Mouse (Mus musculus) intestine, embryonic 15.5 days (tissue): ENCODE measurements at regions not wholly inside any gene's neighbourhood (a gene's known extent, or its start where the extent isn't known, plus 50 kb on each side); places are given as distances from the start of the nearest gene placed in this dataset.

Experiments
- ATAC-seq: fragments of 200-750 bp; cut with Nextera tagmentation; 2 replicates; pipeline ENCODE4 v1.8.0; 2017; ENCODE audit warnings: moderate TSS enrichment, moderate library complexity
- H3K27ac ChIP-seq: fragments of 300-500 bp; sonication (generic); 2 replicates; pipeline ENCODE4 v1.5.1; 2015; ENCODE audit warnings: mild to moderate bottlenecking, inconsistent platforms
- H3K27me3 ChIP-seq: fragments of 300-500 bp; sonication (generic); replicated peaks from 2 replicates; pipeline ENCODE4 v1.6.1; 2015; ENCODE audit warnings: inconsistent platforms
- H3K36me3 ChIP-seq: fragments of 300-500 bp; sonication (generic); 2 replicates; pipeline ENCODE4 v1.6.1; 2015; ENCODE audit warnings: inconsistent platforms
- H3K4me1 ChIP-seq: fragments of 300-500 bp; sonication (generic); replicated peaks from 2 replicates; pipeline ENCODE4 v1.6.1; 2015; ENCODE audit warnings: inconsistent platforms
- H3K4me2 ChIP-seq: fragments of 300-500 bp; sonication (generic); replicated peaks from 2 replicates; pipeline ENCODE4 v1.6.1; 2015; ENCODE audit warnings: mild to moderate bottlenecking, inconsistent platforms
- H3K4me3 ChIP-seq: fragments of 300-500 bp; sonication (generic); replicated peaks from 2 replicates; pipeline ENCODE4 v1.5.1; 2015; ENCODE audit warnings: inconsistent platforms
- H3K9ac ChIP-seq: fragments of 300-500 bp; sonication (generic); 2 replicates; pipeline ENCODE4 v1.6.1; 2015; ENCODE audit warnings: inconsistent platforms
- H3K9me3 ChIP-seq: fragments of 300-500 bp; sonication (generic); 2 replicates; pipeline ENCODE4 v1.6.1; 2016; ENCODE audit warnings: inconsistent platforms
- WGBS: fragments of 180-500 bp; shearing (Covaris S2); methylation state at CpG from one replicate; pipeline ENCODE4 v1.1.7; 2015; 5-methylcytosine and 5-hydroxymethylcytosine counted together

DNA sequence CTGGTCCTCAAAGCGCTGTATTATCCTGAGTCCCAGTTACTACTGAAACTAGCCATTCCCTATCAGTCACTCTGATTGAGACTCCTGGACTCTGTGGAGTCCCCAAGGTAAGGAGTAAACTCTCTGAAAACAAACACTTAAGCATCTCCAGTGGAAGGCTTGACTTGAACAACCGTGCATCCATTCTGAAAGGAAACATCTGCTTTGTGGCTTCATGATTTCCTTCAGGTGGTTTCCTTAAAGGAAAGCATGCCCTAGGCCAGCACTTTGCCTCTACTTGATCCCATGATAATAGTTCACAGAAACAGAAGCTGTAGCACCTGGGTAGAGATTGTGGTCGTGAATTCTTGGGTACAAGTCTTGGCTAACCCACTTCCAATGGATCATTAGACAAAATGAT, 235.0 kb upstream of the Adra1b start:
- Histone ChIP-seq H3K9ac (no peak overlapping the region), H3K4me1 (no peaks in the 10 kb centered on the region), H3K4me3 (no peak overlapping the region), H3K27ac (no peak overlapping the region), H3K9me3 (no peaks in the 10 kb centered on the region), H3K4me2 (no peak overlapping the region), H3K36me3 (no peaks in the 10 kb centered on the region), H3K27me3 (no peaks in the 10 kb centered on the region)
- WGBS = 78% methylated on average over 3 of the region's 3 CpGs
- no peak for ATAC-seq

DNA sequence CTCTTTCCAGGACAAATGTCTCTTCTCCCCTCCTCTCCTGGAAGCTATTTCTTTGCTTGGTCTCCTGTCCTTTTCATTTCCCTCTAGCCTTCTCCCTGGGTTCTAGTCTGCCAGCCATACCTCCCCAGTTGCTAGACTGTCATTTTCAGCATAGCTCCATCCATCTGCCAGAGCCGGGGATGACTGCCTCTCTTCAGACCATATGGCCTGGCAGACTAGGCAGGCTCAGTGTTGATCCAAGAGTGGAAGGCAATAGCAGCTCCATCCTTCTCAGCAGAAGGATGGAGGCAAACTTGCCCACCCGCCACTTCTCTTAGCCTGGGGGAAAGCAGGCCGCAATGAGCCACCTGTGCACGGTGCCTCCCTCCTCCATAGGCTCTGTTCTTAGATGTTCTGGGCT, 242.0 kb upstream of the Adra1b start:
- WGBS = 93% methylated on average over 4 of the region's 4 CpGs
- Histone ChIP-seq H3K27ac (no peak overlapping the region), H3K9ac (no peak overlapping the region), H3K4me1 (no peaks in the 10 kb centered on the region), H3K4me2 (no peak overlapping the region), H3K36me3 (no peaks in the 10 kb centered on the region), H3K9me3 (no peaks in the 10 kb centered on the region), H3K4me3 (no peak overlapping the region), H3K27me3 (no peaks in the 10 kb centered on the region)
- ATAC-seq = no peak

DNA sequence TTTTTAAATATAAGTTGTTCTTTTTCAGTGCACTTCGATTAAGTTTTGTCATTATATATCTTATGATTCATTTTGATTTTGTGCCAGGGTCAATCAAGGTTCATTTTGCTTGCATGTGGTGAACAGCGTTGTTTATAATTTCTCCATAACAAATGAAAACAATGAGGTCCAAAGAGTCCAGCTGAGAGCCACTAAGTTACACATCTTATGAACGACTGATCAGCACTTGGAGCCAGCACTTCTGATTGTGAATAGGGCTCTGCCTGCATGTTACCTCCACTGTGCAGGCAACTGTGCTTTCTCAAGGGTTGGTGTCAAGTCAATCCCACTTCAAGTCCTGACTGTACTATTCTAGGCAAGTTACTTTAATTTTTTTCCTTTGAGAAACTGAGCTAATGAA, 243.5 kb upstream of the Adra1b start:
- Histone ChIP-seq H3K4me2 (no peak overlapping the region), H3K4me1 (no peaks in the 10 kb centered on the region), H3K36me3 (no peaks in the 10 kb centered on the region), H3K9me3 (no peaks in the 10 kb centered on the region), H3K27ac (no peak overlapping the region), H3K27me3 (no peaks in the 10 kb centered on the region), H3K4me3 (no peak overlapping the region), H3K9ac (no peak overlapping the region)
- 63% methylated on average over 3 of the region's 3 CpGs for WGBS
- no peak for ATAC-seq

DNA sequence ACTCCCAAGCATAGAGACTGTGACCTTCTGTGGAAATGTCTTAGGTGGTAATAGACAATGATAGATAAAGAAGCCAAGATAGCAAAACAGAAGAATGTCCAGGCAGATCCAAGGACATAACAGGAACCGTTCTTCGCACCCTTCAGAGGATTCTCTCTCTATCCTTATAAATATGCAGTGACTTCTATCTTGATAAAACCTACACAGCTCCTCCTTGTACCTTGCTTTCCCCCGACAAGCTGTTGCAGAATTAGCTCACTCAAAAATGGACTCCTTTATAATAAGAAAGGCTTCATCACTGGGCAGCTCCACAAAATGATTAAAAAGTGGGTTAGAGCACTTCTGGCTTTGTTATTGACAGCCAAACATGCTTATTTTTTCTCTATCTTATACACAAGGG, 245.4 kb upstream of the Adra1b start:
- ATAC-seq = no peak
- H3K36me3 ChIP-seq = no peaks in the 10 kb centered on the region
- no peaks in the 10 kb centered on the region for H3K9me3 ChIP-seq
- H3K4me1 ChIP-seq = no peaks in the 10 kb centered on the region
- no peak overlapping the region for H3K9ac ChIP-seq
- H3K4me2 ChIP-seq = no peak overlapping the region
- H3K27ac ChIP-seq = no peak overlapping the region
- no peak overlapping the region for H3K4me3 ChIP-seq
- H3K27me3 ChIP-seq = no peaks in the 10 kb centered on the region
- 88% methylated on average over 3 of the region's 3 CpGs for WGBS

DNA sequence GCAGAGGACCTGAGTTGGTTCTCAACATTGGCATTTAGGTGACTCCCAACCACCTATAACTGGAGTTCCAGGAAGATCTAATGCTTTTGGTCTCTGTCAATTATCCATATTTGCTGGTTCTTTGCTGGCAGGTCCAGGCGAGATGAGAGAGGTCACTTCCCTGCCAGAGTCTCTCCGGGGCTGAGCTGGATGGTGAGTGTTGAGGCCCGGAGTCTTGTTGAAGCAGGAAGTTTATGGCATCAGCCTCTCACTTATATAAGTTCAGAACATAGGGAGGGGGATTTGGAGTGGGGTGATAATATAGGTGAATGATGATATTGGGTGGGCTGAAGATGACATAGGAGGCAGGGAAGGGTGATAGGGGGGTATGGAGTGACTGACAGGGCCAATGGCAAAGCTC, 246.3 kb upstream of the Il12b start:
- H3K36me3 ChIP-seq = no peaks in the 10 kb centered on the region
- H3K9me3 ChIP-seq = no peaks in the 10 kb centered on the region
- H3K27ac ChIP-seq = no peak overlapping the region
- no peaks in the 10 kb centered on the region for H3K27me3 ChIP-seq
- H3K4me2 ChIP-seq = no peak overlapping the region
- no peak for ATAC-seq
- H3K9ac ChIP-seq = no peak overlapping the region
- WGBS = 86% methylated on average over 3 of the region's 3 CpGs
- H3K4me1 ChIP-seq = no peaks in the 10 kb centered on the region
- no peak overlapping the region for H3K4me3 ChIP-seq

DNA sequence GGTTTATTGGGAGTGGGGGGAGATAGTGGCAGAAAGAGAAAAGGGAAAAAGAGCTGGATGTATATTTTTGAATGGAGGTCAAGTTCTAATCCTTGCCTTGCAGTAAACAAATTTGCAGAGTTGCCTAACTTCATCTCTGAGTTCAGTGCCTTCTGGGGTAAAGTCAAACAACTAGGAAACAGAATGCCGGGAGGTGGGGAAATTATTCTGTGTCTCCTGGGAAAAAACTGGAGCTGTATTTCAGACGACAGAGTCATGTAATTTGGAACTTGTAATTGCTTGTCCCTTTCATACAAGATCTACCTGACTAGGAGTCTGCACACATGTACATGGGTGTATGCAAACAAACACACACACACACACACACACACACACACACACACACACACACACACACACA, 244.3 kb upstream of the Il12b start:
- no peaks in the 10 kb centered on the region for H3K36me3 ChIP-seq
- no peaks in the 10 kb centered on the region for H3K4me1 ChIP-seq
- H3K27ac ChIP-seq = no peak overlapping the region
- no peak overlapping the region for H3K4me2 ChIP-seq
- H3K27me3 ChIP-seq = no peaks in the 10 kb centered on the region
- no peak overlapping the region for H3K9ac ChIP-seq
- H3K4me3 ChIP-seq = no peak overlapping the region
- 42% methylated on average over 2 of the region's 2 CpGs for WGBS
- no peak for ATAC-seq
- no peaks in the 10 kb centered on the region for H3K9me3 ChIP-seq

DNA sequence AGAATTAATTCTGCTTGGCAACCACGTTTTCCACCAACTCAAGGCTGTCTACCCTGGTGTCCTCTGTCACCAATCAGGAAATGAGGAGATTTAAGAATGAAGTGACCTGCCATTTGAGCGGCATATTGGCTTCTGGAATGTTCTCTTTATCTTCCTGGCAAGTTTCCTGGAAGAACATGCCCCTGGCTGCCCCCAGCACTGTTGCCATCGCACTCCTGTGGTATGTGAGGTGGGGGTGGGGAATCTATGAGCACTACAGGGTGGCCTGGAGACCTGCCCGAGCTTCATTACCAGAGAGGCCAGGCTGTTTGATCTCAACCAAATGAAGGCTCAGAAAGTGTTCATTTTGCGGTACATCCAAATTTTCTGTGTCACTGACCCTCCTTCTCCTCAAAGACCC, 243.8 kb upstream of the Il12b start:
- Histone ChIP-seq H3K4me2 (no peak overlapping the region), H3K4me3 (no peak overlapping the region), H3K9ac (no peak overlapping the region), H3K27ac (no peak overlapping the region), H3K36me3 (no peaks in the 10 kb centered on the region), H3K9me3 (no peaks in the 10 kb centered on the region), H3K4me1 (no peaks in the 10 kb centered on the region), H3K27me3 (no peaks in the 10 kb centered on the region)
- 33% methylated on average over 5 of the region's 5 CpGs for WGBS
- ATAC-seq = no peak

DNA sequence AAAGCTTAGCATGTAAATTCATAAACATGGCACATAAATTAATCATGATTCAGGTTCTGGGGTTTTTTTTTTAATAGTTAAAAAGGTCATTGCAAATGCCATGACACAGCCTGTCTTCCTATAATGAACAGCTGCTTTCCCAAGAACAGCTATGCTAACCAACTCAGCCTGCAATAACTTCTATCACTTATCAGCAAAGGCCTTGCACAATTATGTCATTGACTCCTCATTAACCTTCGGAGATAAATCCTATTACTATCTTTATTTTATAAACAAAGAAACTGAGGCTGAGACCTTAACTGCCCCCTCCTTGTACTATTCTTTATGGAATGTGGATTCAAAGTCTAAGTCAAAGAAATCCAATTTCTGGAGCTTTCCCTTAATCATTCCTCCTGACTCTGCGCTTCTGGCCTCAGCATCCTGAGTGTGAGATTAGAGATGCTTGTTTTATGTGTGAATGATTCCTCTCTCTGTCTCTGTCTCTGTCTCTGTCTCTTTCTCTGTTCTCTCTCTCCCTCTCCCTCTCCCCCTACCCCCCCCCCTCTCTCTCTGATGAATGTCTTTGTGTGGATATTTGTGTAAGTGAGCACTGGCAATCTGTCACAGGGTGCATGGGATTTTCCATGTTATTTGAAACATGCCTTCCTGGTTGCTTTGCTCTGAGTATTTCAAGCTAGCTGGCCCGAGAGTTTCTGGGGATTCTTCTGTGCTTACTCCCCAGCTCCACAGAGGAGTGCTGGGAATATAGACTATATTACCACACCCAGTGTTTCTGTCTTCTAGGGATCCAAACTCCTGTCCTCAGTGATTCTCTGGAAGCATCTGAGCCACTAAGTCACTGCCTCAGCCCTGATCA, 243.1 kb upstream of the Il12b start:
- WGBS = 43% methylated on average over 3 of the region's 3 CpGs
- Histone ChIP-seq H3K36me3 (no peaks in the 10 kb centered on the region), H3K4me1 (no peaks in the 10 kb centered on the region), H3K27ac (no peak overlapping the region), H3K9me3 (no peaks in the 10 kb centered on the region), H3K4me2 (no peak overlapping the region), H3K4me3 (no peak overlapping the region), H3K27me3 (no peaks in the 10 kb centered on the region), H3K9ac (no peak overlapping the region)
- no peak for ATAC-seq

DNA sequence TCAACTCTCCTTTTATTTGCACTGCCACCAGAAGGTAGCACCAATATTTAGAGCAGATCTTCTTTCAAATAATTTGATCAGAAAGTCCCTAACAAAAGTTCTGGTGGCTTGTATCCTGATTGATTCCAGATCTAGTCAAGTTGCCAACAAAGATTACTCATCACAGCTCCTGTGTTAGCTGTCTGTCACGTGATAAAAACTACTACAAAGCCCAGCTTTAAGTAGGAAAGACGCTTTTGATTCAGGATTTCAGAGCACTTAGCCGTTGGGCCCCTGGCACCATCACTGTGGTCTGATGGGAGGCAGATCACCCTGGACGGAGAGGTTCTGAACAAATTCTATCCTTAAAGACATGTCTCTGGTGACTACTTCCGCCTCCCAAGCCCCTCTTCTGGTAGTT, 241.6 kb upstream of the Il12b start:
- Histone ChIP-seq H3K27ac (no peak overlapping the region), H3K27me3 (no peaks in the 10 kb centered on the region), H3K36me3 (no peaks in the 10 kb centered on the region), H3K4me1 (no peaks in the 10 kb centered on the region), H3K4me3 (no peak overlapping the region), H3K9ac (no peak overlapping the region), H3K9me3 (no peaks in the 10 kb centered on the region), H3K4me2 (no peak overlapping the region)
- no peak for ATAC-seq
- 60% methylated on average over 5 of the region's 5 CpGs for WGBS

DNA sequence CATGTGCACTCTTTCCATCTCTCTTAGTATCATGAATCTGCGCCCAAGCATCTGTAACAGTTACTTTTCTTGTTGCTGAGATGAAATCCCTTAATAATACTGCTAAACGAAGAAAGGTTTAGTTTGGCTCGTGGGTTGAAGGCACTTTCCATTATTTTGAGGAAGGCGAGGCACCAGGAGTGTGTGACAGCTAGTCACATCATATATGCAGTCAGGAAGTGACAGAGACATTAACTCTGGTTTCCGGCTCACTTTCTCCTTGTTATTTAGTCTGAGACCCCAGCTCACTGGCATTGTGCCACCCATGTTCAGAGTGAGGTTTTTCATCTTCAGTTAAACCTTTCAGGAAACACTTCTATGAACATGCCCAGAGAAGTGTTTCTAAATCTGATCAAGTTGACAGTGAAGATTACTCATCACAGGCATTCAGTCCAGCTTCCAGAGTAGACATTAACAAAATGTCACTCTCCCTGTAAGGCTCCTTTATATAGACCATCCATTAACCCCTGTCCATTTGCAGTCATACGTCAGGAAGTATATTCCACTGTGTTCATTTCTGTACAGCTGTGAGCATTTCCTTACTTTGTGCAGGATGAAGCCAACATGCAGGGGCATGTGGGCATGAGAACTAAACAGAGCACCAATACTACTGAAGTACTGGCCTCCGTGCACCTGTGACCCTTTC, 238.0 kb upstream of the Il12b start:
- ATAC-seq = no peak
- Histone ChIP-seq H3K27ac (no peak overlapping the region), H3K9ac (no peak overlapping the region), H3K4me3 (no peak overlapping the region), H3K36me3 (no peaks in the 10 kb centered on the region), H3K4me1 (no peaks in the 10 kb centered on the region), H3K27me3 (no peaks in the 10 kb centered on the region), H3K4me2 (no peak overlapping the region), H3K9me3 (no peaks in the 10 kb centered on the region)
- WGBS = 74% methylated on average over 7 of the region's 7 CpGs

DNA sequence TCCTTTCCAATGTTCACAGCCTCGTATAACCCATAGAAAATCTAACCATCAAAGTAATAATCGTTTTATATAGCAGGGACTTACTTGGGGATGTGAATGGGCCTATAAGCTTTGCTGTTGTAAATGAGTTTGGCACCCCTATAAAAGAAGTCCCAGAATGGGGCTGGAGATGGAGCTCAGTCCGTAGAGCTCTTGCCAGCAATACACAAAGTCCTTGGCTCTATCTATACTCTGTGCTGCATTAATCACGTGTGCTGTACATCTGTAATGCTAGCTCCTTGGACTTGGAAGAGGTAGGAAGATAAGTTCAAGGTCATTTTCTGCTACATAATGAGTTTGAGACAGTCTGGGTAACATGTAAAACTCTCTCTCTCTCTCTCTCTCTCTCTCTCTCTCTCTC, 236.8 kb upstream of the Il12b start:
- Histone ChIP-seq H3K36me3 (no peaks in the 10 kb centered on the region), H3K4me1 (no peaks in the 10 kb centered on the region), H3K9me3 (no peaks in the 10 kb centered on the region), H3K4me3 (no peak overlapping the region), H3K27me3 (no peaks in the 10 kb centered on the region), H3K9ac (no peak overlapping the region), H3K4me2 (no peak overlapping the region), H3K27ac (no peak overlapping the region)
- WGBS = 78% methylated on average over 4 of the region's 4 CpGs
- no peak for ATAC-seq

DNA sequence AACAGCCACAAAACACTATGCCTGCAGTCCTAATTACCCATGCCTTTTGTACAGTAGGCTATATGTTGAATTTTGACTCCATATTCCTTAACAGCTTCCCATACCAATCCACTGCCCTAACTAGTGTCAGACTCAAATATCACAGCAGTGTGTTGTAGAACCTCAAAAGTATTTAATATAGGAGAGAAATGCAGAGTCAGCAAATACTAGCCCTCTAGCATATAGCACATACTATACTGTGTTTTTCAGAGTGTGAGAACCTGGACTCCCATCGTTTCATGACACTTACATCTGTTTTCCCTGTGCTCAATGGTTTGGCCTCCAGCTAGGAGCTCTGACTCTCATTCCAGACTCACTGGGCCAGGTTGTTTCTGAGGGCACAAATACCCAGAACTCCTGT, 236.1 kb upstream of the Il12b start:
- Histone ChIP-seq H3K4me1 (no peaks in the 10 kb centered on the region), H3K4me3 (no peak overlapping the region), H3K9me3 (no peaks in the 10 kb centered on the region), H3K27ac (no peak overlapping the region), H3K27me3 (no peaks in the 10 kb centered on the region), H3K36me3 (no peaks in the 10 kb centered on the region), H3K9ac (no peak overlapping the region), H3K4me2 (no peak overlapping the region)
- no peak for ATAC-seq
- 74% methylated on average over 1 of the region's 1 CpGs for WGBS

DNA sequence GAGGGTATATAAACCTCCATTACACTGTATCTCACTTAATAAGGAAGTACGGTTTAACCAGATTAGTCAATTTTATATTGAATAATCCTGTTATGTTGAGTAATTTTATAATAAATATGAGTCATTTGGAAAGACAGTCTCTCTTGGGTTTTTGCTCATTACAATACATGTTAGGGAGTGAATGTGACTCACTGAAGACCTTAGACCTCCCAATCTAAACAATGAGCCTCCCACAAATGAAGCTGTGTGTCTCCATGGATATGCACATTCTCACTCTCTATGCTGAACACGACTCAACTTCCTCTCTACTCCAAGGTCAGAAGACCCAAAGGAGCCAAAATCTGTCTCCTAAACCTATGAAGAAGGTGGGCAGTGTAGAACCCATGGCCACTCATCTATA, 235.7 kb upstream of the Il12b start:
- 52% methylated on average over 2 of the region's 2 CpGs for WGBS
- Histone ChIP-seq H3K9me3 (no peaks in the 10 kb centered on the region), H3K36me3 (no peaks in the 10 kb centered on the region), H3K4me3 (no peak overlapping the region), H3K27me3 (no peaks in the 10 kb centered on the region), H3K4me1 (no peaks in the 10 kb centered on the region), H3K4me2 (no peak overlapping the region), H3K9ac (no peak overlapping the region), H3K27ac (no peak overlapping the region)
- ATAC-seq = no peak
